Mouse (Mus musculus): ENCODE measurements around the gene Mpp3.

Gene Mpp3

DNA sequence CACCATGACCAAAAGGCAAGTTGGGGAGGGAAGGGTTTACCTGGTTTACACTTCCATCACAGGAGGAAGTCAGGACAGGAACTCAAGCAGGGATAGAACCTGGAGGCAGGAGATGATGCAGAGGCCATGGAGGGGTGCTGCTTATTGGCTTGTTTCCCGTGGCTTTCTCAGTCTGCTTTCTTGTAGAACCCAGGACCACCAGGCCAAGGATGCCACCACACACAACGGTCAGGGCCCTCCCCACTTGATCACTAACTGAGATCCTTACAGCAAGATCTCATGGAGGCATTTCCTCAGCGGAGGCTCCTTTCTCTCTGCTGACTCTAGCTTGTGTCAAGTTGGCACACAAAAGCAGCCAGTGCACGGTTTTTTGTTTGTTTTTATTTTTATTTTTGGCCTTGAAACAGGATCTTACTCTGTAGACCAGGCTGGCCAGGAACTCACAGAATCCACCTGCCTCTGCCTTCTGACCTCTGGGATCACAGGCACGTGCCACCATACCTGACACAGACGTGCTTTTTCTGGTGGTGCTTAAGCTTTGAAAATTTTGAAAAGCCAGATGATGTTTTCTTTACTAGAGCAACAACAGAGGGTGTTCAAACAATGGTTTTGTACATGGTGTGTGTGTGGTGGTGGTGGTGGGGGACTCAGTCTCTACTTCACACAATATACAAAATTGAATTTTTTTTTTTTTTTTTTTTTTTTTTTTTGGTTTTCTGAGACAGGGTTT is at the start of gene Mpp3:
TSS of gene Mpp3 (minus strand) at position 375 of the 730 bp plus-strand sequence.
- no peak for DNase-seq (ENCODE audit: low read depth in 2 of 2, low spot score in 2 of 2)

DNA sequence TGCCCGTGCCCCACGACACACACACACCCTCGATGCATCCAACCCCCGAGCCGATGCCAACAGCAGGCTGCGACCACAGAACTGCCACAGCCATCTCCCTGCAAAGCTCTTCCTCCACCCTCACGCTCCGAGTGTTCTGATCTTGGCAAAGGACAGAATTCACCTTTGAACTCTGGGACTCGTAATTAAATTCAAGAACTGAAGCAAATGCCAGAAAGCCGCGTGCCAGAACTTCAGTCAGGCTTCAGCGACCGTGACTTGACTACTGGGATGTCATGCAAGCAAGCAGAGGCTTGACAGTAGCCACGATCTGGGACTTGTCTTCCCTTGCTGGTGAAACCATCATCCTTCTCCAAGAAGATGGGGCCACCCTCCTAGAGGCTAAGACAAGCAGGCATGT is 45.5 kb upstream of the Mpp3 start:
- DNase-seq (ENCODE audit: low read depth in 2 of 2, low spot score in 2 of 2), result no peak

DNA sequence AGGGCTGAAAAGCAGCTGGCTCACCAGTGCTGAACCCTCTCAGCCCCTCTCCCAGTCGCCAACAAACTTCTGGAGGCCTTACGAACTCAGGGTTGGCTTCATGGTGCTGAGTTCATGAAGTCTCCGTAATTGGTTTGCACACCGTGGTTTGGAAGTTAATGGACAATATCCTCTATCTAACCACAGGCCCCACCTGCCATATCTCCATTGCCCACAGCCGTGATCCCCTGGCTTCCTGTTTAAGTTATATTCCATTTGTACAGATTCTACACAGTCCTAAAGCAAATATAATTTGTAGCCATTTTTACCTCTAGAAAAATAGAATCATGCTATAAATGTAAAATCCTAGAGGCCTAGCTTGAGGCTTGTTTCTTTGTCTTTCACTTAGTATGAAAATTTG is 44.5 kb upstream of the Mpp3 start:
- DNase-seq (ENCODE audit: low read depth in 2 of 2, low spot score in 2 of 2), result no peak

DNA sequence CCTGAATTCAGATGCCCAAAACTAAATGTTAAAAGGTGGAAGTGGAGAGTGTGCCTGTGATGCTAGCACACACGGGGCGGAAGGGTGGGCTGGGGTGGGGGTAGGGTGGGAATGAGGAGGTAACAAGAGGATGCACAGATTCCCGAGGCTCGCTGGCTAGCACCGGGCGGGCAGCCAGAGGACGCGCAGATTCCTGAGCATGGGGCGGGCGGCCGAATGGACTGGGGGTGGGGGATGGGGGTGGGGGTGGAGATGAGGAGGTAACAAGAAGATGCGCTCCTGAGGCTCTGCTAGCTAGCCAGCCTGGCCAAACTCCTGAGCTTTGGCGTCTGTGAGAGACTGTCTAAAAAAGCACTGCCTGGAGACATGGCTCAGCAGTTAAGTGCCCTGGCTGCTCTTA is 42.2 kb upstream of the Mpp3 start:
- DNase-seq (ENCODE audit: low read depth in 2 of 2, low spot score in 2 of 2), result no peak

GRCm38 (mm10) chr11:102069633-102070032 is 41.4 kb upstream of the Mpp3 start:
- DNase-seq (ENCODE audit: low read depth in 2 of 2, low spot score in 2 of 2), result no peak

- DNase-seq (ENCODE audit: low read depth in 2 of 2, low spot score in 2 of 2), result no peak
These were observed 40.7 kb upstream of the Mpp3 start for GRCm38 (mm10) chr11:102068969-102069368.

DNA sequence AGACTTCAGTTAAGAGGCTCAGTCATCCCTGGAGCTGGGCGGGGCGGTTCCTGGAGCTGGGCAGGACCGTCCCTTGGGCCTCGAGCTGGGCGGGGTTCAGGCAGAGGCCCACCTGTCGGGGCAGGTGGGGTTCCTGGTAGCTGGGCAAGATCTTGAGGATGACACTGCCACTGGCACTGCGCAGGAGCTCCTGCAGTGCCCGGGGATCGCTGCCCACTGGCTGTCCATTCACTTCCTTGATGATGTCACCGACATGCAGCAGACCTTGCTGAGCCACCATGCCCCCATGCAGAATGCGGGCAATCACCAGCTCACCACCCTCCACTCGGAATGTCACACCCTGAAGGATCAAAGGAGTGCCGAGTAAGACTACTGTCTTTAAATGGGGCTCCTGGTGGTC is 34.8 kb upstream of the Mpp3 start:
- no peak for DNase-seq (ENCODE audit: low read depth in 2 of 2, low spot score in 2 of 2)

DNA sequence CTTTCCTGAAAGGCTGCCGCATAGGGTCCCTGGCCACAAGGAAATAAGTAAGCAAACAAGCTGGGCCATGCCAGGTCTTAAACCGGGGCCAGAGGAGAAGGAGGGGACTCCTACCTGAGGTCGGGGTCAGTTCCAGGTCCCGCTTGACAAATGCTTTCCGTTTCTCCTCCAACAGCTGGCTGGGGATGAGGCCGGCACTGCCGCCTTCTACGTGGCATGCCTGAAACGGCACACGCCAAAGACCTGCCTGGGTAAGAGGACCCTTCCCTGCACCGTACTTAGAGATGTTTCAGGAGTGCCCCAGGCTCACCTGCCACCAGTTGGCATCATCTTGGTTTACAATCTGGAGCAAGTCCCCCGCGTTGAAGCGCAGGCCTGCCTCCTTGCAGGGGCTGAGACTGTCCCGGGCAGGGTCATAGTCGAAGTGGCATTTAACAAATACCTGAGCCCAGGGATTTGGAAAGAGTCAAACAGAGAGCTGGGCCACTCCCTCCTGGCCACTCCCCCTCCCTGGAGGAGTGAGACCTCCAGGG is 33.7 kb upstream of the Mpp3 start:
- no peak for DNase-seq (ENCODE audit: low read depth in 2 of 2, low spot score in 2 of 2)

DNA sequence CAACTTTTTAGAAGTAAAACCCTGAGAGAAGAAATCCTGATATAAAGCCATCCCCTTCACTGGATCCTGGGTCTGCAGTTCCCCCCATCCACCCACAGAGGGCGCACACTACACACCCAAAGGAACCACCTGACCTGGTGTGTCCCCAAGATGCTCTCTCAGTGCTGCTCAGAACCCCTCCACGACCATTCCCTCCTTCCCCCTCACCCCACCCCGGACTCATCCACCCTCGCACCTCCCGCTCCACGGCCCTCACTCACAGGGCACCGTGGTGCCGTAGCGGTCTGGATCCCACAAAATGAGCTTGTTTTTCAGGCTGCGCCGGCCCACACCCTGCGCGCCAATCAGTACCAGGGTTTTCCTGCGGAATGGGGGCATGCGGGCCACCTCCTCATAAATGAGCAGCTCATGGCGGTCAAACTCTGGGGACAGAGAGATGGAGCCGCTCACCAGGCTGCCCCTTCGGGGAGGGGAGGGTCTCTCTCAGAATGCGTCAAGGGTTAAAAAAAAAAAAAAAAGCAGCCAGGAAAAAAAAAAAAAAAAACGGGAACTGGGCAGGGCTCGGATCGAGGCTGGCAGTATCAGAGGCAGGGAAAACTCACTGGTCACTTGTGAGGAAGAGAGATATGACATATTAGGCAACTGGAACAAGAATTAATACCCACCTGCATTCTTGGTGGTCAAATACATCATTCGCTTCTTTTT is 33.1 kb upstream of the Mpp3 start:
- DNase-seq (ENCODE audit: low read depth in 2 of 2, low spot score in 2 of 2), result peak; percentile 26 to 46

GRCm38 (mm10) chr11:102053847-102054246 is 25.6 kb upstream of the Mpp3 start:
- peak in 1 of 2 experiments; percentile 9 for DNase-seq (ENCODE audit: low read depth in 2 of 2, low spot score in 2 of 2)

DNA sequence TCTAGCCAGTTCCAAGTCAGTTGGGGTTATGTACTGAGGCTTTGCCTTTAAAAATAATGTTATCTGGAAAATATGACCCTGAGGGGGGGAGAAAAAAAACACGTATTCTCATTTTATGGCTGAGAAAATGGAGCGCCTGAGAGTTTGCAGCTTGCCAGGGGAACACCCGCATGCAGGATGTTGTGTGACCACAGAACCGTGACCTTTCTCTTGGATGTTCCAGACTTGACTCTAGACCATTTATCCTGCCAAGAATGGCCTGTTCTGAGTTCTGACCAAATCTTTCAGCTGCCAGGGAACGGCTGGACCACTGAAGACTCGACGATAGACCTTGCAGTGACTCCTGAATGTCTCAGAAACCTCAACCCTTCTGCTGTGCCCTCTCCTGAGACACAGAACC is 24.9 kb upstream of the Mpp3 start:
- DNase-seq (ENCODE audit: low read depth in 2 of 2, low spot score in 2 of 2), result no peak

DNA sequence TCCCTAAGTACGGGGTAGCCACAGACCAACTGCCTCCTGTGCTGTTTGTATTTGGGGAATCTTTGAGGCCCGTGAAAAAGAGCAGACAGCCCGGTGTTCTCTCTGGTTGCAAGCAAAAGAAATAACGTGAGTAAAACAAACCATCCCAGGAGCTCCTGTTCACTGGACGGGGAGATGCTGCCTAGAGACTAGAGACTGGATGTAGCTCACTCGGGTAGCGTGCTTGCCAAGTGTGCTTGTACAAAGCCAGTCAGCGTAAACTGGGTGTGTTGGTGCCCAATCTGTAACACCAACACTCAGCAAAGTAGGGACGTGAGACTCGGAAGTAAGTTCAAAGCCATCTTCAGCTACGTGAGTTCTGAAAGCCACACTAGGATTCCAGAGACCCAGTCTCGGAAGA is 24.4 kb upstream of the Mpp3 start:
- DNase-seq (ENCODE audit: low read depth in 2 of 2, low spot score in 2 of 2), result no peak

DNA sequence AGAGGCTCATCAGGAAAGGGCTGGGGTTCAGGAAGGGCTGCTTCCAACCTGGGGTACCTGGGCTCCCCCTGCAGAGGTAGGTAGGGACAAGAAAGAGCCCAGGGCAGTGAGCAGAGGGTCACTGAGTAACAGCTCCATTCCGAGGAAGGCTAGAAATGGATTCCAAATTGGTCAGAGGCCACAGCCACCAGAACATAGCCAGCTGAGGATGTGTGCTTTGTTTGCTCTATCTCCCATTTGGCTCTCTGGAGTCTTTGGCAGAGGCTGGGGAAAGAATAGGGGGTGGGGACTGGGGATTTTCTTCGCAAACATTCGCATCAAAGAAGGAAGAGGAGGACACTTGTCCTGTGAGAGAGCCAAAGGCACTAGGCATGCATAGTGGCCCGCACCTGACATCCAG is 23.7 kb upstream of the Mpp3 start:
- DNase-seq (ENCODE audit: low read depth in 2 of 2, low spot score in 2 of 2), result no peak

- DNase-seq (ENCODE audit: low read depth in 2 of 2, low spot score in 2 of 2), result no peak
These were observed 23.3 kb upstream of the Mpp3 start for GRCm38 (mm10) chr11:102051541-102051940.

DNA sequence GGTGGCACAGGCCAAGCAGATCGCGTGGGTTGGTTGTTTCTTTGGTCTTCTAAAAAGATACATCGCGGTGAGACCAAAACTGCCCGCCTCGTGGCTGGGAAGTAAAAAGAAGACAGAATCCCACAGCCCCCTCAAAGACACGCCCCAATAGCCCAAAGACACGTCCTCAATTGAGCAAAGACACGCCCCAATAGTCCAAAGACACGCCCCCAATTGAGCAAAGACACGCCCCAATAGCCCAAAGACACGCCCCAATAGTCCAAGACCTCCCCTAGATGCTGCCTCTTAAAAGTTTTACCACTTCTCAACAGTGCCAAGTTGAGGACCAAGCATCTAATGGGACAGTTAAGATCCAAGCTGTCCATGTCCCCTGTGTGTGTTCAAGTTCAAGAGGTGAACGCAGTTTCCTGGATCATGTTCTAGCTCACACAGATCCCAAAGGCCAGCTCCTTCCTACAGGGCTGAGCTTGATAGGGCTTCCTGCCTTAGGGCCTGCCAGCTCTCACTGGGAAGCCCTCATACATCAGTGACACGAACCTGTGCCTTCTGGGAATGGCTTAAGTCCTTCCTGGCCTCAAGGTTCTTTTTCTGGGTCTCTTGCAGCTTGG is 21.7 kb upstream of the Mpp3 start:
- no peak for DNase-seq (ENCODE audit: low read depth in 2 of 2, low spot score in 2 of 2)

- DNase-seq (ENCODE audit: low read depth in 2 of 2, low spot score in 2 of 2), result no peak
These were observed 18.3 kb upstream of the Mpp3 start for GRCm38 (mm10) chr11:102046607-102047006.

DNA sequence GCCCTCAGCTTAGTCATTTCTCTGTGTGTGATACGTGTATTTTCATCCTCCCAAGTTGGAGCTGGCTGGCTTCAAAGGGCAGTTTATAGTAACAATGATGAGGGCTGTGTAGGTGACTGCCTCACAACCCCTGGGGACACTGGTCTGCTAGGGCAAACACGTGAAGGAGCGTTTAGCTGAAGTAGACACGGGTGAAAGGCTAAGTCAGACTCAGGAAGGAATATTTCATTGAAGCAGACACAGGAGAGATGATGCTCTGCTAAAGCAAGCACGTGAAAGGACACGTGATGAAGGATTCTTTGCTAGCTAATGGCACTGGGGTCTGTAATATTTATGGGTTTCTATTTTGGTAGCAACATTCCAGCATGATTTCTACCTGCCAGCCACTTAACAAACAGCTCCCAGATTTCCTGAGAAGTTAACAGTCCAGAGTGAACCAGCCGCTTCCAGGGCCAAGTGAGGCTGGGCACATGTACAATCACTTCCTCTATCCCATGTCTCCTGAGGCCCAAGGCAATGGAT is 16.5 kb upstream of the Mpp3 start:
- no peak for DNase-seq (ENCODE audit: low read depth in 2 of 2, low spot score in 2 of 2)

- no peak for DNase-seq (ENCODE audit: low read depth in 2 of 2, low spot score in 2 of 2)
These were observed 15.1 kb upstream of the Mpp3 start for GRCm38 (mm10) chr11:102043381-102043780.

GRCm38 (mm10) chr11:102042971-102043370 is 14.7 kb upstream of the Mpp3 start:
- DNase-seq (ENCODE audit: low read depth in 2 of 2, low spot score in 2 of 2), result no peak

GRCm38 (mm10) chr11:102041350-102041949 is 13.2 kb upstream of the Mpp3 start, which contains the start of gene Cd300lg:
Gene Cd300lg (plus strand): TSS chr11:102041509.
- DNase-seq (ENCODE audit: low read depth in 2 of 2, low spot score in 2 of 2), result no peak

- no peak for DNase-seq (ENCODE audit: low read depth in 2 of 2, low spot score in 2 of 2)
These were observed 12.4 kb upstream of the Mpp3 start for GRCm38 (mm10) chr11:102040646-102041045.
